Comparison of ENCODE assay signal across 11 mouse cellular contexts in the genomic region with DNA sequence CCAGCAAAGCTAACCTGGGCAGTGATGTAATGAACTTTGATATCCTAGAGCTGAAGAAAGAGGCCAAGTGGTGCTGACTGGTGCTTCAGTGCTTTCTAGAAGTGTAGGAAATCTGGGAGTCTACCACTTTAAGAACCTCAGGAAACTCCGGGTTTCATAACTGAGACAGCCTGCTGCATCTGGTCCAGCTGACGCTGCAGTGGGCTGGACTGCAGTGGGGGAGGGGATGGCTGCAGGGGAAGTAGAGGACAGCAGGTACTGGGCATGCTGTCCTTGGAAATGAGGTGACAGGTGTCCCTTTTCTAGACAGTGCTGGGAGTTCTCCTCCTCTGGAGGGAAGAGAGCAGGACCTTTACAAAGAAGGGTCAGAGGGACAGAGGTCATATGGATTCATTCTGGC. TPM values are rescaled to one million over a fixed set of nuclear protein-coding genes. Genes with fewer than 3 reads are reported as not detected.
DNase-seq lines count a peak whose midpoint lies in the region; ATAC-seq and TF ChIP-seq lines count a peak whose summit lies in the region.
"Had no signal": no experiment of that assay in that cellular context is flagged by ENCODE, and none has a peak within 500 bp of the region (broad histone marks: within the 10 kb centered on the region; RNA-seq: fewer than 3 reads in every experiment).

A gene (plus strand): TSS at position 238 of the 400 bp plus-strand sequence.

- no peak for TF ChIP-seq POLR2A in lung, adult 2 months (IDR thresholded peaks at IDR 0.05; ENCODE audit: borderline replicate concordance, extremely low read depth, low read depth, low read length)

- H3K9me3 ChIP-seq in hindbrain, embryonic 13.5 days, result no peaks in the 10 kb centered on the region
- H3K9me3 ChIP-seq in hindbrain, embryonic 12.5 days (replicated peaks), result no peaks in the 10 kb centered on the region

- TF ChIP-seq CTCF in lung, adult 2 months (IDR thresholded peaks at IDR 0.05; ENCODE audit: insufficient read depth, low read length), result no peak

- H3K4me1 ChIP-seq in hindbrain, embryonic 13.5 days (replicated peaks), result no peaks in the 10 kb centered on the region
- H3K4me1 ChIP-seq in hindbrain, embryonic 12.5 days, result no peaks in the 10 kb centered on the region
- H3K4me1 ChIP-seq in lung, adult 2 months (ENCODE audit: control insufficient read depth, insufficient read depth, low read length), result no peaks in the 10 kb centered on the region

- H3K9ac ChIP-seq in hindbrain, embryonic 13.5 days, result 0 out of 2 replicates have a peak within 1 kb of the TSS, but pooled peaks have one; percentile 29
- H3K9ac ChIP-seq in hindbrain, embryonic 12.5 days, result no peak within 1 kb of the TSS

- no peak within 1 kb of the TSS for H3K4me2 ChIP-seq in hindbrain, embryonic 13.5 days
- H3K4me2 ChIP-seq in hindbrain, embryonic 12.5 days (replicated peaks), result no peak within 1 kb of the TSS

- peak; percentile 21 to 48 for DNase-seq in adrenal gland, adult (ENCODE audit: inconsistent age in 2 of 2, low spot score in 1 of 2)
- DNase-seq in adrenal gland, adult 18-20 months (ENCODE audit: low spot score in 2 of 2), result no peak
- DNase-seq in lung, postnatal 10 days, result peak; percentile 14
- no peak for DNase-seq in lung, adult 2 months
- peak; percentile 48 for DNase-seq in kidney, postnatal 14 days
- DNase-seq: embryo, embryonic 11 days; gastrocnemius, postnatal 10 days had no signal

- whole genome bisulfite sequencing in hindbrain, embryonic 13.5 days, result 33% methylated on average over 2 of the region's 2 CpGs
- WGBS in hindbrain, embryonic 12.5 days, result 53% methylated on average over 2 of the region's 2 CpGs
- WGBS in lung, adult 2 months, result 2% methylated on average over 2 of the region's 2 CpGs

- H3K27ac ChIP-seq in hindbrain, embryonic 13.5 days, result no peak within 1 kb of the TSS
- no peak within 1 kb of the TSS for H3K27ac ChIP-seq in hindbrain, embryonic 12.5 days

- H3K36me3 ChIP-seq in hindbrain, embryonic 13.5 days, result no peaks in the 10 kb centered on the region
- H3K36me3 ChIP-seq in hindbrain, embryonic 12.5 days, result no peaks in the 10 kb centered on the region

- H3K4me3 ChIP-seq in hindbrain, embryonic 13.5 days, result no peak within 1 kb of the TSS
- no peak within 1 kb of the TSS for H3K4me3 ChIP-seq in hindbrain, embryonic 12.5 days
- no peak within 1 kb of the TSS for H3K4me3 ChIP-seq in lung, adult 2 months (replicated peaks; ENCODE audit: extremely low read depth, low read depth, low read length)

- no peak for ATAC-seq in hindbrain, embryonic 13.5 days (ENCODE audit: low FRiP score)
- no peak for ATAC-seq in hindbrain, embryonic 12.5 days (ENCODE audit: low FRiP score)
- no peak for ATAC-seq in activated CD4-positive, CD25-positive, alpha-beta regulatory T cell, adult 4 months

- H3K27me3 ChIP-seq in hindbrain, embryonic 13.5 days, result 0 out of 2 replicates have a peak, but pooled peaks cover 3% of the 10 kb centered on the region
- H3K27me3 ChIP-seq in hindbrain, embryonic 12.5 days, result no peaks in the 10 kb centered on the region

RNA-seq across cellular contexts. Expression of the gene that starts here (rescaled TPM):
- total RNA-seq in adrenal gland, adult 18-20 months (2021), result 1 to 10 TPM in 1 of 2 experiments, under 1 TPM in 1; 0.86 to 1.3 TPM
- polyA plus RNA-seq in hindbrain, embryonic 13.5 days (2015; fragmentation: Nextera tagmentation; extraction: Ambion mirVana), result 0.09 TPM in 1 of 2 replicates, not detected in the other
- polyA plus RNA-seq in hindbrain, embryonic 12.5 days (2016; fragmentation: Nextera tagmentation; extraction: Ambion mirVana), result 0.13 TPM in 1 of 2 replicates, not detected in the other
- polyA plus RNA-seq in lung, adult 2 months (2012; rRNA removed), result not detected in 2 replicates
- polyA plus RNA-seq in activated CD4-positive, CD25-positive, alpha-beta regulatory T cell, adult 4 months (2017; shearing (Covaris generic)), result 1 to 10 TPM; 2.2 to 2.8 TPM
- total RNA-seq: gastrocnemius, postnatal 10 days had no signal
- polyA plus RNA-seq: limb, embryonic 14.5 days had no signal

Comparison
In these comparisons a context has a peak if more than half of its experiments do, and no peak if none do; other contexts are left out.
1. DNase-seq: peak in adrenal gland, adult (2 of 2), lung, postnatal 10 days (single experiment) and kidney, postnatal 14 days (single experiment); none in adrenal gland, adult 18-20 months (0 of 2) and lung, adult 2 months (single experiment).